Mouse (Mus musculus) cerebellum, adult 18-20 months (tissue): ENCODE data around the gene Tex13c1.

Experiments
- DNase-seq, 2 experiments: peaks; one replicate each; pipeline ENCODE4 v3.0.0; 2021

The Tex13c1 gene

GRCm38 (mm10) chrX:43590860-43591259 lies at the start of gene Tex13c1:
Gene Tex13c1 (plus strand): TSS chrX:43591160.
- DNase-seq: no peak
